Mouse (Mus musculus): ENCODE data around the gene Svopl. TPM values are rescaled to one million over a fixed set of nuclear protein-coding genes. Genes with fewer than 3 reads are reported as not detected.

Svopl gene
- polyA plus RNA-seq, 1 experiment, result 13.5 TPM

- no peaks in the 10 kb centered on the region; the same call in none of the 2 replicates for H3K36me3 ChIP-seq (ENCODE audit: control insufficient read depth, insufficient read depth, low read length)
- no peak overlapping the region for H3K27ac ChIP-seq (ENCODE audit: insufficient read depth, low read depth, low read length)
- no peak overlapping the region for H3K4me3 ChIP-seq (ENCODE audit: insufficient read depth, low read depth, low read length)
- H3K4me1 ChIP-seq (ENCODE audit: control insufficient read depth, insufficient read depth, low read length), result no peaks in the 10 kb centered on the region
- TF ChIP-seq POLR2A (IDR thresholded peaks at IDR 0.05; ENCODE audit: low read depth, low read length) (no peak), CTCF (conservative IDR thresholded peaks at IDR 0.05; ENCODE audit: insufficient read depth, insufficient read length, low read depth, low read length) (no peak)
- WGBS, result 88% methylated on average over 4 of the region's 4 CpGs
- H3K27me3 ChIP-seq (replicated peaks; ENCODE audit: control insufficient read depth, insufficient read depth, low read length), result no peaks in the 10 kb centered on the region
- DNase-seq, result no peak
Observed at GRCm38 (mm10) chr6:37967386-37967785, 79.4 kb downstream of the Svopl start.

DNA sequence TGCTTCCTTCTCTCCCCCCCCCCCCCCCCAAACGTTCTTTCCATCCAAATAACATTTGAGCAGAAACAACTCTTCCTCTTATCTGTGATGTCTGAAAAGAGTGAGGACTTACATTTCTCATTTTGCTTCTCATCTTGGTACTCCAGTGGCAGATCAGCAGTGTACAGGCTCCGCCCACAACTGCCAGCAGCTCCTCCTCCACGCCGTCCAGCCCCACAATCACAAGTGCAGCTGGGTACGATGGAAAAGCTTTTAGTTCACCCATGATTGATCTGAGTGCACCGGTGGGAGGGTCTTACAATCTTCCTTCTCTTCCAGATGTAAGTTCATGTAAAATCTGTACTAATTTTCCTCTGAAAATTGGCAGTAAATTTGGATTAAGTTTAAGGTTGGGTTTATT lies 95.5 kb downstream of the Svopl start:
- H3K4me3 ChIP-seq (ENCODE audit: insufficient read depth, low read depth, low read length), result no peak overlapping the region
- no peaks in the 10 kb centered on the region for H3K27me3 ChIP-seq (replicated peaks; ENCODE audit: control insufficient read depth, insufficient read depth, low read length)
- H3K36me3 ChIP-seq (ENCODE audit: control insufficient read depth, insufficient read depth, low read length), result peaks cover 4% of the 10 kb centered on the region
- DNase-seq, result no peak
- no peaks in the 10 kb centered on the region for H3K4me1 ChIP-seq (ENCODE audit: control insufficient read depth, insufficient read depth, low read length)
- WGBS, result 89% methylated on average over 6 of the region's 6 CpGs
- no peak for TF ChIP-seq POLR2A (IDR thresholded peaks at IDR 0.05; ENCODE audit: low read depth, low read length)
- TF ChIP-seq CTCF (conservative IDR thresholded peaks at IDR 0.05; ENCODE audit: insufficient read depth, insufficient read length, low read depth, low read length), result no peak
- no peak overlapping the region for H3K27ac ChIP-seq (ENCODE audit: insufficient read depth, low read depth, low read length)

DNA sequence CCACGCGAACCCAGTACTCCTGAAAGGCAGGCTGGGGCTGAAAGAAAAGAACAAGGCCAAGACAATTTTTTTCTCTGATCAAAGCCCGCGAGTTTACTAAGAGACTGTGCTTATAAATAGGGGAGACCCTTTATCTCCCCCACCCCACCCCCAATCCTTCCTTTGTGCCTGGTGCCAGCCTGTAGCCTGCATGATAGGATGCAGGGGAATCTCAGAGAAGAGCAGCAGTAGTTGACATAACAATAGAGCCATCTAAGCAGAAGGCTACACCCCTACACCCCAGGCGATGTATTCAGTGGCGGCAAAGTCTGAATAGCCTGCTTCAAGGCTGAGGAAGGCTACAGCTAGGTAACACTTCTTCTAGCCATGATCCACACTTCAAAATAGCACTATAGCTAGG lies 110.3 kb downstream of the Svopl start:
- DNase-seq, result no peak
- TF ChIP-seq CTCF (conservative IDR thresholded peaks at IDR 0.05; ENCODE audit: insufficient read depth, insufficient read length, low read depth, low read length) (no peak), POLR2A (IDR thresholded peaks at IDR 0.05; ENCODE audit: low read depth, low read length) (no peak)
- Histone ChIP-seq H3K27ac (ENCODE audit: insufficient read depth, low read depth, low read length) (no peak overlapping the region), H3K4me1 (ENCODE audit: control insufficient read depth, insufficient read depth, low read length) (0 out of 2 replicates have a peak, but pooled peaks cover 2% of the 10 kb centered on the region), H3K27me3 (replicated peaks; ENCODE audit: control insufficient read depth, insufficient read depth, low read length) (no peaks in the 10 kb centered on the region), H3K4me3 (ENCODE audit: insufficient read depth, low read depth, low read length) (no peak overlapping the region), H3K36me3 (ENCODE audit: control insufficient read depth, insufficient read depth, low read length) (peaks cover 3% of the 10 kb centered on the region)
- WGBS, result 70% methylated on average over 6 of the region's 6 CpGs

Other genes with a start within 250 kb of the Svopl start
- gene Trim24, start 176.2 kb downstream of the Svopl start, polyA plus RNA-seq (2012; rRNA removed), result 14.1 and 17.5 TPM in 2 replicates
- gene Tmem213, start 62.3 kb upstream of the Svopl start, polyA plus RNA-seq (2012; rRNA removed), result 240 and 279 TPM in 2 replicates
- 259 and 302 TPM in 2 replicates for gene Atp6v0a4, start 77.6 kb upstream of the Svopl start, polyA plus RNA-seq (2012; rRNA removed)
- 31.1 and 37.5 TPM in 2 replicates for gene D630045J12Rik, start 207.0 kb upstream of the Svopl start, polyA plus RNA-seq (2012; rRNA removed)